Mouse (Mus musculus) spleen, postnatal 14 days (tissue): Measurements from ENCODE around the gene Entpd5.

Source experiments
- DNase-seq, 2 experiments: peaks; one replicate each; pipeline ENCODE4 v3.0.0; 2021 to 2022; ENCODE audit warnings: low spot score in 2 of 2

The Entpd5 gene

GRCm38 (mm10) chr12:84336963-84337625 lies 71.7 kb downstream of the Entpd5 start:
- no peak for DNase-seq

GRCm38 (mm10) chr12:84327111-84327512 lies 81.7 kb downstream of the Entpd5 start:
- no peak for DNase-seq
